Mouse (Mus musculus) spleen, adult 2 months (tissue): ENCODE measurements around the gene Fxyd1.

Source experiments
- CTCF ChIP-seq: fragments of 200-500 bp; IDR thresholded peaks from 2 replicates; pipeline ENCODE4 v1.5.1; 2011; ENCODE audit warnings: mild to moderate bottlenecking, inconsistent platforms; ENCODE audit not compliant: insufficient read depth, insufficient read length, insufficient replicate concordance; ENCODE audit errors: extremely low read depth
- POLR2A ChIP-seq: fragments of 200-500 bp; IDR thresholded peaks from 2 replicates; pipeline ENCODE4 v1.6.1; 2011; ENCODE audit warnings: low read depth, low read length, inconsistent platforms

GRCm38 (mm10) chr7:31084140-31084539, 27.1 kb upstream of the Fxyd1 start:
- no peak for TF ChIP-seq CTCF
- TF ChIP-seq POLR2A = no peak
